Mouse (Mus musculus): ENCODE measurements around the gene Aqr. TPM values are rescaled to one million over a fixed set of nuclear protein-coding genes. Genes with fewer than 3 reads are reported as not detected.

The Aqr gene
- 10.3 and 13.9 TPM in 2 replicates for polyA plus RNA-seq (2012)

DNA sequence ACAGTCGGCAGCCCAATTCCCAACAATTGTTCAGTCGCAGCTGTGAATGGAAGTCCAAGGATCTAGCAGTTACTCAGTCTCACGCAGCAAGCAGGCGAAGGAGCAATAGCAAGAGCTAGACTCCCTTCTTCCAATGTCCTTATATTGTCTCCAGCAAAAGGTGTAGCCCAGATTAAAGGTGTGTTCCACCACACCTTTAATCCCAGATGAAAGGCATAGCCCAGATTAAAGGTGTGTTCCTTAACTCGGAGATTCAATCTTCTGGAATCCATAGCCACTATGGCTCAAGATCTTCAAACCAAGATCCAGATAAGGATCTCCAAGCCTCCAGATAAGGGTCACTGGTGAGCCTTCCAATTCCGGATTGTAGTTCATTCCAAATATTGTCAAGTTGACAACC lies at the start of gene Aqr:
Gene Aqr (minus strand): TSS at position 101 of the 400 bp plus-strand sequence.

DNA sequence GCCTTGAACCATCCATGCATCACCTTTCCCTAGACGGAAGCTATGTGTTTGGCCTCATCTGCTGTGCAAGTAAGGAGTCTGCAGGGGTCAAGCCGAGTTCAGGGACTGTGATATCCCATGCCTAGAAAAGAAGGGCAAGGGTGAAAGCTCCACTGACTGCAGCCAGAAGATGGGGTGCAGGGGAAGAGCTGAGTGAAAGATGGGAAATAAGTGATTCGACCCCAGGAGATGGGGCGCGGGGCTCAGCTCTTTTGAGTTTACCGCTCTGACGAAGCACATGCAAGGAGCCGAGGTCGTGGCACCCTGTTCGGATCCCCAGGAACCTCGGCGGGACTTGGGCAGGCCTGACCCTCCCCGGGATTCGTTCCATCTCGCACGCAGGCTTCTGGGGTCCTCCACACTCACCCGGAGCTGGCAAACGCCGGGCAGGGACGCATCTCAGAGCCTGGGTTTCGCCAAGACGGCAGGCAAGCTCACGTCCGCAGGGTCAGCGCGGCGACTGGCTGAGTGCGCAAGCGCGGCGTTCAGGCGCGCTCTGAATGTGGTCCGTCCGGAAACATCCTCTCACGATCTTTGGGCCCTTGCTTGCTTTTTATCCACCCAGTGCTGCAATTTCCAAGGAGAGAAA lies 14.2 kb upstream of the Aqr start, which contains the start of gene Zfp770:
Gene Zfp770 (minus strand): TSS at position 538 of the 628 bp plus-strand sequence.

DNA sequence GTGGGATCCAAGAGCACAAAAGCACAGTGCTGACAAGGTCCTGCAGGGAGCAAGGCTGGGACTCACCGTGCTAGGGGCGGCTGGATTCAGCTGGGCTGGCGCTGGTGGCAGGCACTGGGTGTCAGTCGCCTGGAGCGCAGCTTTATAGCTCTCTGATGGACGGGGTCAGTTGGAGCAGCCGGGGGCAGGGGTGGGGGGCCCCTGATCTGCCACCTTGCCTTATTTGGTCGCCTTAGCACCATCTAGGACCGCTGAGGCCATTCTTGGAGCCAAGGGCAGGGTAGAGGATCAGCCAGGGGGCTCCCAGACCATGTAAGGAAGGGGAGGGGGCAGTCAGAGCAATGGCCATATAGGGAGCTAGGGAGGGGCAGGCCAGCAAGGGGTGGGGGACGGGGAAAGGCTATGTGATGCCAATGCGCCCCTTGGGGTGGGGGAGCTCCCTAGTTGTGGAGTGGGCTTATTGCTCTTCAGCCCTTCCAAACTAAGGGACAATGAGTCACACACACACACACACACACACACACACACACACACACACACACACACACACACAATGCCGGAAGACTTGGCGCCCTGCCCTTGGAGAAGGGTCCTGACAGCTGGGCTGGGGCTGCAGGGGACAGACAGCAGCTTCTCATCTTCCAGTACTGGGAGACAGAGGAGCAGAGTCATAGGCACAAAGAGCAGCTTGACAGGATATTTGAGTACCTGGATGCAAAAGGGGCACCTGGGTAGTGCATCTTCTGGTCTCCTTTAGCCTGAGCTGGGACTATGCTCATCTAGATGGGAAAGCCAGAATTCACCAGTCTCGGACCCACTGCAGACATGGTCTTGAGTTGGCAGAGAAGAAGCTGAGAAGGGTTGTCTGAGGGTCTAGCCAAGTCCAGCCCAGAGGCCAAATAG lies 133.9 kb downstream of the Aqr start, which contains the start of gene Actc1:
Gene Actc1 (minus strand): TSS at position 853 of the 903 bp plus-strand sequence.

Other genes with a start within 250 kb of the Aqr start
- not detected in 2 replicates for gene Gjd2, start 173.4 kb downstream of the Aqr start, polyA plus RNA-seq (2012)
- gene Actc1, start 133.5 kb downstream of the Aqr start, polyA plus RNA-seq (2012), result not detected in 2 replicates
- gene Zfp770, start 14.4 kb upstream of the Aqr start, polyA plus RNA-seq (2012), result 0.35 and 0.54 TPM in 2 replicates